Mouse (Mus musculus): ENCODE measurements around the gene Tmem210. TPM values are rescaled to one million over a fixed set of nuclear protein-coding genes. Genes with fewer than 3 reads are reported as not detected.

Tmem210 gene
- polyA plus RNA-seq, 1 experiment = not detected

GRCm38 (mm10) chr2:25288734-25289345 is 895 bp downstream of the Tmem210 start:
- H3K4me3 ChIP-seq (ENCODE audit: insufficient read depth, poor library complexity, severe bottlenecking) = no peak overlapping the region
- peaks cover 48% of the 10 kb centered on the region for H3K27me3 ChIP-seq (ENCODE audit: control insufficient read depth, insufficient read depth, insufficient read length)
- H3K79me2 ChIP-seq (ENCODE audit: control insufficient read depth, insufficient read depth) = no peaks in the 10 kb centered on the region
- H3K36me3 ChIP-seq (ENCODE audit: control insufficient read depth, insufficient read depth) = peaks cover 23% of the 10 kb centered on the region
- H3ac ChIP-seq (ENCODE audit: control insufficient read depth, insufficient read length, low read depth) = no peak overlapping the region
- H3K79me3 ChIP-seq (ENCODE audit: low read depth) = no peaks in the 10 kb centered on the region
- TF ChIP-seq FOSL1 (IDR thresholded peaks at IDR 0.05; ENCODE audit: insufficient read depth, low read length, poor library complexity, severe bottlenecking) (no peak), MAX (IDR thresholded peaks at IDR 0.05) (no peak), CTCF (IDR thresholded peaks at IDR 0.05; ENCODE audit: control insufficient read depth, insufficient read depth, insufficient read length) (no peak), CEBPB (IDR thresholded peaks at IDR 0.05; ENCODE audit: low read depth) (no peak), MYOG (IDR thresholded peaks at IDR 0.05; ENCODE audit: control insufficient read depth, extremely low read depth, insufficient read length) (no peak), MYOD1 (IDR thresholded peaks at IDR 0.05; ENCODE audit: control insufficient read depth, insufficient read length, low read depth) (no peak), USF1 (IDR thresholded peaks at IDR 0.05; ENCODE audit: low read depth) (no peak)

- no peak within 1 kb of the TSS for H3ac ChIP-seq (ENCODE audit: control insufficient read depth, insufficient read length, low read depth)
- TF ChIP-seq FOSL1 (IDR thresholded peaks at IDR 0.05; ENCODE audit: insufficient read depth, low read length, poor library complexity, severe bottlenecking) = no peak
- TF ChIP-seq MAX (IDR thresholded peaks at IDR 0.05) = no peak
- no peak for TF ChIP-seq USF1 (IDR thresholded peaks at IDR 0.05; ENCODE audit: low read depth)
- TF ChIP-seq MYOG (IDR thresholded peaks at IDR 0.05; ENCODE audit: control insufficient read depth, extremely low read depth, insufficient read length) = no peak
- TF ChIP-seq MYOD1 (IDR thresholded peaks at IDR 0.05; ENCODE audit: control insufficient read depth, insufficient read length, low read depth) = no peak
- TF ChIP-seq CEBPB (IDR thresholded peaks at IDR 0.05; ENCODE audit: low read depth) = no peak
- no peak for TF ChIP-seq CTCF (IDR thresholded peaks at IDR 0.05; ENCODE audit: control insufficient read depth, insufficient read depth, insufficient read length)
- no peak within 1 kb of the TSS for H3K4me3 ChIP-seq (ENCODE audit: insufficient read depth, poor library complexity, severe bottlenecking)
- peaks cover 15% of the 10 kb centered on the region for H3K36me3 ChIP-seq (ENCODE audit: control insufficient read depth, insufficient read depth)
- no peaks in the 10 kb centered on the region for H3K79me2 ChIP-seq (ENCODE audit: control insufficient read depth, insufficient read depth)
- H3K27me3 ChIP-seq (ENCODE audit: control insufficient read depth, insufficient read depth, insufficient read length) = peaks cover 56% of the 10 kb centered on the region
- no peaks in the 10 kb centered on the region for H3K79me3 ChIP-seq (ENCODE audit: low read depth)
These were observed 1.7 kb downstream of the Tmem210 start, which contains the start of gene Lrrc26 for GRCm38 (mm10) chr2:25289651-25290050. TSS of gene Lrrc26 (plus strand) at chr2:25289915.

- no peaks in the 10 kb centered on the region for H3K79me2 ChIP-seq (ENCODE audit: control insufficient read depth, insufficient read depth)
- peaks cover 62% of the 10 kb centered on the region for H3K27me3 ChIP-seq (ENCODE audit: control insufficient read depth, insufficient read depth, insufficient read length)
- no peak overlapping the region for H3K4me3 ChIP-seq (ENCODE audit: insufficient read depth, poor library complexity, severe bottlenecking)
- H3K36me3 ChIP-seq (ENCODE audit: control insufficient read depth, insufficient read depth) = peaks cover 9% of the 10 kb centered on the region
- no peak overlapping the region for H3ac ChIP-seq (ENCODE audit: control insufficient read depth, insufficient read length, low read depth)
- H3K79me3 ChIP-seq (ENCODE audit: low read depth) = no peaks in the 10 kb centered on the region
- TF ChIP-seq MYOG (IDR thresholded peaks at IDR 0.05; ENCODE audit: control insufficient read depth, extremely low read depth, insufficient read length) = no peak
- TF ChIP-seq FOSL1 (IDR thresholded peaks at IDR 0.05; ENCODE audit: insufficient read depth, low read length, poor library complexity, severe bottlenecking) = no peak
These were observed 2.3 kb downstream of the Tmem210 start for GRCm38 (mm10) chr2:25290101-25290815.

DNA sequence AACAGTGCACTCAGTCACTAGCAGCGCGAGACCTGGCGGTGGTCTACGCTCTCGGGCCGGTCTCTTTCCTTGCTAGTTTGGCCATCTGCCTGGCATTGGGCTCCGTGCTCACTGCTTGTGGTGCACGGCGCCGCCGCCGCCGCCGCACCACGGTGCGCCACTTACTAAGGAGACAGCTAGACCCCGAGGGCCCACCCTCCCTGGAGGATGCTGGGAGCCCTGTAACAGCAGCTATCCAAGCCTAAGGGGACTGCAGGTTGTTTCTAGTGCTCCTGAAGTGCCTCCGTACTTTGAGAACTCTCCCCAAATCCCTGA is 2.8 kb downstream of the Tmem210 start:
- Histone ChIP-seq H3K79me2 (ENCODE audit: control insufficient read depth, insufficient read depth) (no peaks in the 10 kb centered on the region), H3ac (ENCODE audit: control insufficient read depth, insufficient read length, low read depth) (no peak overlapping the region), H3K4me3 (ENCODE audit: insufficient read depth, poor library complexity, severe bottlenecking) (no peak overlapping the region), H3K79me3 (ENCODE audit: low read depth) (no peaks in the 10 kb centered on the region), H3K36me3 (ENCODE audit: control insufficient read depth, insufficient read depth) (peaks cover 4% of the 10 kb centered on the region), H3K27me3 (ENCODE audit: control insufficient read depth, insufficient read depth, insufficient read length) (peaks cover 67% of the 10 kb centered on the region)
- TF ChIP-seq MYOG (IDR thresholded peaks at IDR 0.05; ENCODE audit: control insufficient read depth, extremely low read depth, insufficient read length) (no peak), FOSL1 (IDR thresholded peaks at IDR 0.05; ENCODE audit: insufficient read depth, low read length, poor library complexity, severe bottlenecking) (no peak), USF1 (IDR thresholded peaks at IDR 0.05; ENCODE audit: low read depth) (no peak), CTCF (IDR thresholded peaks at IDR 0.05; ENCODE audit: control insufficient read depth, insufficient read depth, insufficient read length) (no peak), MAX (IDR thresholded peaks at IDR 0.05) (no peak), CEBPB (IDR thresholded peaks at IDR 0.05; ENCODE audit: low read depth) (no peak)

DNA sequence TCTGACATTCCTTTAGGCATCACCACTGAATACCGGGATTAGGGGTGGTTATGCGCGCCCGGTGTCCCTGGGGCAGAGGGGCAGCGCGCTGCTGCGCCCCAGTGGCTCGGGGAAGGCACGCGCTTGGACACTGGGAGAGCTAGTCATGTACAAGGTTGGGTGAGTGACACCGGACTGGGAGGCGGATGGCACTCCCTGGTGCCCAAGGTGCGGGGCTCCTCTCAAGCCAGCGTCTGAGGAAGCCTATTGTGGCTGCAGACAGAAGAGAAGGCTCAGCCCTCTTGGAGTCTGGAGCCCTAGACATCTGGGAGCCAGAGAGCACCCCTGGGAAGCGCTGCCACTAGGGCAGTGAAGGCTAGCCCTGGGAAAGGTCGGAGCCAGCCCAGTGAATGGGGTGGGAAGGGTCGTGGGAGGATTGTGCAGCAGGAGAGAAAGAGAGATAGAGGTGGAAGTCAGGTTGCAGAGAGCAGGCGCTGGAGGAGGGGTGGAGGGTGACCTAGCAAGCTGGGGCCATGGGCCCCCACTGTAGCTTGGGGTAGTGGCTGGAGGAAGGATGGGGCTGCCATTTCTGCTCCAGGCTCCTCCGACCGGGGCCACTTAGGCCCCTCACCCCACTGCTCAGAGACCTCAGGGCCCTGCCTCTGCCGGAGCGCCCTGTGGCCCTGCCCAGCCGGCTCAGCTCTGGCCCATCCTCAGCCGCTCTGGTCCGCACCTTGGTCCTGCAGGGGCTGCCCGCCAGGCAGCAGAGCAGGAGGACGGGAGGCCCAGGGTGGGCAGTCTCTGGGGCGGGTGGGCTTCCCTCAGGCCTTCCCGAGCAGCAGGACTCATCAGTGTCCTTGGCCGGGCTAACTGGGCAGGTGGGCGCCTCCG is 3.5 kb downstream of the Tmem210 start:
- no peaks in the 10 kb centered on the region for H3K36me3 ChIP-seq (ENCODE audit: control insufficient read depth, insufficient read depth)
- no peak overlapping the region for H3ac ChIP-seq (ENCODE audit: control insufficient read depth, insufficient read length, low read depth)
- no peaks in the 10 kb centered on the region for H3K79me3 ChIP-seq (ENCODE audit: low read depth)
- TF ChIP-seq FOSL1 (IDR thresholded peaks at IDR 0.05; ENCODE audit: insufficient read depth, low read length, poor library complexity, severe bottlenecking) = no peak
- no peak for TF ChIP-seq MYOG (IDR thresholded peaks at IDR 0.05; ENCODE audit: control insufficient read depth, extremely low read depth, insufficient read length)
- no peak for TF ChIP-seq MAX (IDR thresholded peaks at IDR 0.05)
- TF ChIP-seq USF1 (IDR thresholded peaks at IDR 0.05; ENCODE audit: low read depth) = no peak
- no peak for TF ChIP-seq MYOD1 (IDR thresholded peaks at IDR 0.05; ENCODE audit: control insufficient read depth, insufficient read length, low read depth)
- no peak for TF ChIP-seq CEBPB (IDR thresholded peaks at IDR 0.05; ENCODE audit: low read depth)
- no peak for TF ChIP-seq CTCF (IDR thresholded peaks at IDR 0.05; ENCODE audit: control insufficient read depth, insufficient read depth, insufficient read length)
- no peaks in the 10 kb centered on the region for H3K79me2 ChIP-seq (ENCODE audit: control insufficient read depth, insufficient read depth)
- H3K4me3 ChIP-seq (ENCODE audit: insufficient read depth, poor library complexity, severe bottlenecking) = no peak overlapping the region
- peaks cover 73% of the 10 kb centered on the region for H3K27me3 ChIP-seq (ENCODE audit: control insufficient read depth, insufficient read depth, insufficient read length)

Data from C2C12 (cell line).